ENCODE assay signal across 10 mouse cellular contexts in the genomic region with DNA sequence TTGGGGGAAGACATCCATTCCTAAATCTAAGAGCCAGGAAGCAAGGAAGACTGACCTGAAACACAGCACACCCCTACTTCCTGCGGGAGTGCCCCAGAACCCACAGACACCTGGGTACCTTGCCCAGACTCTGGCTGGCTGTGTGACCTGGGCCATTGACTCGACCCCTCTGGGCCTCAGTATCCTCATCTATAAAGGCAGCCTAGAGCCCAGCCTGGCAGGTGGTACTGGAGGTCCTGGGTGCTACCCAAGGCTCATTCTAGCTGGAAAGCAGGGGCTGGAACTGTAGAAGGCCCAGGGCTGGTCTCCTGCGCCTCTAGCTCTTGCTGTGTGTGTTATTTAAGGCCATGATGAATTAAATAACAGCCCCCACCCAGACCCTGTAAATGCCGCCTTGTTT. TPM values are rescaled to one million over a fixed set of nuclear protein-coding genes. Genes with fewer than 3 reads are reported as not detected.
DNase-seq lines count a peak whose midpoint lies in the region; ATAC-seq lines count a peak whose summit lies in the region.
"Had no signal": no experiment of that assay in that cellular context is flagged by ENCODE, and none has a peak within 500 bp of the region (broad histone marks: within the 10 kb centered on the region; RNA-seq: fewer than 3 reads in every experiment).

No protein-coding gene starts in this region.

- no peaks in the 10 kb centered on the region for H3K9me3 ChIP-seq in heart, embryonic 15.5 days (replicated peaks)
- H3K9me3 ChIP-seq in embryonic facial prominence, embryonic 13.5 days, result no peaks in the 10 kb centered on the region
- no peaks in the 10 kb centered on the region for H3K9me3 ChIP-seq in hindbrain, embryonic 11.5 days (ENCODE audit: control insufficient read depth, low read length)
- no peaks in the 10 kb centered on the region for H3K9me3 ChIP-seq in midbrain, embryonic 14.5 days (ENCODE audit: control insufficient read depth, low read length)

- H3K36me3 ChIP-seq in heart, embryonic 15.5 days, result no peaks in the 10 kb centered on the region
- H3K36me3 ChIP-seq in embryonic facial prominence, embryonic 13.5 days, result 0 out of 2 replicates have a peak, but pooled peaks cover 5% of the 10 kb centered on the region
- no peaks in the 10 kb centered on the region for H3K36me3 ChIP-seq in hindbrain, embryonic 11.5 days (ENCODE audit: control insufficient read depth, insufficient read depth, low read length)
- H3K36me3 ChIP-seq in midbrain, embryonic 14.5 days (ENCODE audit: control insufficient read depth, insufficient read depth, low read length), result no peaks in the 10 kb centered on the region
- H3K36me3 ChIP-seq: G1E had no signal

- H3K27ac ChIP-seq in heart, embryonic 15.5 days, result no peak overlapping the region
- H3K27ac ChIP-seq in embryonic facial prominence, embryonic 13.5 days, result no peak overlapping the region
- H3K27ac ChIP-seq in hindbrain, embryonic 11.5 days (ENCODE audit: low read depth, low read length), result no peak overlapping the region
- peak overlapping the region; percentile 100 for H3K27ac ChIP-seq in midbrain, embryonic 14.5 days (replicated peaks; ENCODE audit: low read depth, low read length)

- no peak for ATAC-seq in heart, embryonic 15.5 days (replicated peaks; ENCODE audit: insufficient number of reproducible peaks, insufficient read depth, low FRiP score, low read depth)
- ATAC-seq in embryonic facial prominence, embryonic 13.5 days (ENCODE audit: insufficient number of reproducible peaks, insufficient read depth, low FRiP score, low TSS enrichment, low read depth), result no peak
- no peak for ATAC-seq in hindbrain, embryonic 11.5 days (ENCODE audit: low FRiP score)
- no peak for ATAC-seq in midbrain, embryonic 14.5 days (ENCODE audit: low FRiP score, low TSS enrichment)
- ATAC-seq in activated CD4-positive, CD25-positive, alpha-beta regulatory T cell, adult 4 months, result no peak

- H3K4me2 ChIP-seq in heart, embryonic 15.5 days, result peak overlapping the region; percentile 98
- H3K4me2 ChIP-seq in embryonic facial prominence, embryonic 13.5 days, result peak overlapping the region; percentile 81
- peak overlapping the region; percentile 94 for H3K4me2 ChIP-seq in hindbrain, embryonic 11.5 days (replicated peaks; ENCODE audit: low read depth, low read length)
- peak overlapping the region; percentile 83 for H3K4me2 ChIP-seq in midbrain, embryonic 14.5 days (ENCODE audit: low read length)

- peaks cover 40% of the 10 kb centered on the region for H3K4me1 ChIP-seq in heart, embryonic 15.5 days (replicated peaks)
- H3K4me1 ChIP-seq in embryonic facial prominence, embryonic 13.5 days, result peaks cover 41% of the 10 kb centered on the region
- H3K4me1 ChIP-seq in hindbrain, embryonic 11.5 days (replicated peaks; ENCODE audit: control insufficient read depth, insufficient read depth, low read length), result peaks cover 23% of the 10 kb centered on the region
- H3K4me1 ChIP-seq in midbrain, embryonic 14.5 days (ENCODE audit: control insufficient read depth, insufficient read depth, low read length), result peaks cover 36% of the 10 kb centered on the region

- peak overlapping the region; percentile 91; the same call in 1 of the 2 replicates for H3K9ac ChIP-seq in heart, embryonic 15.5 days
- H3K9ac ChIP-seq in embryonic facial prominence, embryonic 13.5 days, result peak overlapping the region; percentile 85; the same call in 1 of the 2 replicates
- H3K9ac ChIP-seq in hindbrain, embryonic 11.5 days (ENCODE audit: low read depth, low read length), result peak overlapping the region; percentile 94
- peak overlapping the region; percentile 94 for H3K9ac ChIP-seq in midbrain, embryonic 14.5 days (replicated peaks; ENCODE audit: low read length)

- no peaks in the 10 kb centered on the region for H3K27me3 ChIP-seq in heart, embryonic 15.5 days
- H3K27me3 ChIP-seq in embryonic facial prominence, embryonic 13.5 days, result no peaks in the 10 kb centered on the region
- no peaks in the 10 kb centered on the region for H3K27me3 ChIP-seq in hindbrain, embryonic 11.5 days (ENCODE audit: control insufficient read depth, insufficient read depth, low read length)
- no peaks in the 10 kb centered on the region for H3K27me3 ChIP-seq in midbrain, embryonic 14.5 days (ENCODE audit: control insufficient read depth, insufficient read depth, low read length)

- DNase-seq in heart, adult 18-20 months, result no peak
- no peak for DNase-seq in hindbrain, embryonic 11.5 days (ENCODE audit: low spot score)
- no peak for DNase-seq in midbrain, embryonic 14.5 days
- no peak for DNase-seq in adrenal gland, postnatal 25 days
- DNase-seq in gastrocnemius, postnatal 10 days, result no peak
- DNase-seq: thymus, postnatal 4 days had no signal

- H3K4me3 ChIP-seq in heart, embryonic 15.5 days, result peak overlapping the region; percentile 86
- peak overlapping the region; percentile 63 for H3K4me3 ChIP-seq in embryonic facial prominence, embryonic 13.5 days
- H3K4me3 ChIP-seq in hindbrain, embryonic 11.5 days (ENCODE audit: low read depth, low read length), result peak overlapping the region; percentile 79
- H3K4me3 ChIP-seq in midbrain, embryonic 14.5 days (replicated peaks; ENCODE audit: low read depth, low read length), result peak overlapping the region; percentile 78

- 79% methylated on average over 4 of the region's 4 CpGs for WGBS in heart, embryonic 15.5 days
- 83% methylated on average over 4 of the region's 4 CpGs for WGBS in embryonic facial prominence, embryonic 13.5 days
- WGBS in hindbrain, embryonic 11.5 days, result 73% methylated on average over 4 of the region's 4 CpGs
- WGBS in midbrain, embryonic 14.5 days, result 87% methylated on average over 4 of the region's 4 CpGs

RNA-seq across cellular contexts. Expression of a gene that starts 1.4 kb away (rescaled TPM):
- 7.8 and 8.8 TPM in 2 replicates for polyA plus RNA-seq in heart, embryonic 15.5 days (2015; fragmentation: Nextera tagmentation; extraction: Ambion mirVana)
- total RNA-seq in heart, adult 18-20 months (2021), result 10 to 100 TPM; 23.3 to 26.5 TPM
- polyA plus RNA-seq in embryonic facial prominence, embryonic 13.5 days (2015; fragmentation: Nextera tagmentation; extraction: Ambion mirVana), result 19.4 and 19.9 TPM in 2 replicates
- polyA plus RNA-seq in hindbrain, embryonic 11.5 days (2014; fragmentation: Nextera tagmentation; extraction: Ambion mirVana), result 25.8 and 30.4 TPM in 2 replicates
- 39.0 and 43.4 TPM in 2 replicates for polyA plus RNA-seq in midbrain, embryonic 14.5 days (2014; fragmentation: Nextera tagmentation; extraction: Ambion mirVana)
- total RNA-seq in adrenal gland, postnatal 25 days (2021), result 52.5 and 57.8 TPM in 2 replicates
- polyA plus RNA-seq in activated CD4-positive, CD25-positive, alpha-beta regulatory T cell, adult 4 months (2017; shearing (Covaris generic)), result under 1 TPM in 1 of 2 experiments, not detected in 1; 0.21 TPM
- total RNA-seq in gastrocnemius, postnatal 10 days (2021), result 10 to 100 TPM; 25.0 to 33.1 TPM
- polyA plus RNA-seq: G1E had no signal
